In genomic region chr6:30404671-30405070, GRCm38 (mm10) we compare ENCODE assay signal across 13 mouse cellular contexts. TPM values are rescaled to one million over a fixed set of nuclear protein-coding genes. Genes with fewer than 3 reads are reported as not detected.
DNase-seq lines count a peak whose midpoint lies in the region; ATAC-seq and TF ChIP-seq lines count a peak whose summit lies in the region.
"Had no signal": no experiment of that assay in that cellular context is flagged by ENCODE, and none has a peak within 500 bp of the region (broad histone marks: within the 10 kb centered on the region; RNA-seq: fewer than 3 reads in every experiment).

No protein-coding gene starts in this region.

- no peak overlapping the region for H3K27ac ChIP-seq in forebrain, embryonic 13.5 days
- H3K27ac ChIP-seq in forebrain, postnatal 0 days (ENCODE audit: low read depth, low read length), result no peak overlapping the region
- peak overlapping the region; percentile 98; the same call in 1 of the 2 replicates for H3K27ac ChIP-seq in layer of hippocampus, adult 2 months
- H3K27ac ChIP-seq in hindbrain, embryonic 14.5 days, result peak overlapping the region; percentile 41; the same call in 1 of the 2 replicates
- H3K27ac ChIP-seq in midbrain, embryonic 16.5 days (ENCODE audit: low read length), result no peak overlapping the region
- H3K27ac ChIP-seq: liver, embryonic 15.5 days had no signal

- no peak overlapping the region for H3K4me3 ChIP-seq in forebrain, embryonic 13.5 days
- H3K4me3 ChIP-seq in forebrain, postnatal 0 days (ENCODE audit: low read depth, low read length), result no peak overlapping the region
- H3K4me3 ChIP-seq in layer of hippocampus, adult 2 months, result no peak overlapping the region
- H3K4me3 ChIP-seq in hindbrain, embryonic 14.5 days (replicated peaks; ENCODE audit: low read length), result no peak overlapping the region
- H3K4me3 ChIP-seq in midbrain, embryonic 16.5 days (ENCODE audit: low read depth, low read length), result no peak overlapping the region
- H3K4me3 ChIP-seq: liver, embryonic 15.5 days had no signal

- H3K4me1 ChIP-seq in forebrain, embryonic 13.5 days, result peaks cover 22% of the 10 kb centered on the region; the same call in 1 of the 2 replicates
- 0 out of 2 replicates have a peak, but pooled peaks cover 4% of the 10 kb centered on the region for H3K4me1 ChIP-seq in forebrain, postnatal 0 days (ENCODE audit: insufficient read depth)
- peaks cover 11% of the 10 kb centered on the region for H3K4me1 ChIP-seq in hindbrain, embryonic 14.5 days (replicated peaks; ENCODE audit: control insufficient read depth, insufficient read depth, low read length)
- H3K4me1 ChIP-seq in midbrain, embryonic 16.5 days (ENCODE audit: control insufficient read depth, insufficient read depth, low read length), result peaks cover 21% of the 10 kb centered on the region

- ATAC-seq in forebrain, embryonic 13.5 days, result no peak
- no peak for ATAC-seq in forebrain, postnatal 0 days
- no peak for ATAC-seq in hindbrain, embryonic 14.5 days (ENCODE audit: low FRiP score)
- ATAC-seq in midbrain, embryonic 16.5 days, result no peak
- ATAC-seq in erythroid progenitor cell, adult 5-6 weeks (replicated peaks; ENCODE audit: low FRiP score, poor library complexity, severe bottlenecking), result no peak
- ATAC-seq: intestine, postnatal 0 days had no signal

- H3K4me2 ChIP-seq in forebrain, embryonic 13.5 days, result peak overlapping the region; percentile 32; the same call in 1 of the 2 replicates
- H3K4me2 ChIP-seq in forebrain, postnatal 0 days (ENCODE audit: low read depth), result no peak overlapping the region
- peak overlapping the region; percentile 57 for H3K4me2 ChIP-seq in hindbrain, embryonic 14.5 days (replicated peaks)
- peak overlapping the region; percentile 50 for H3K4me2 ChIP-seq in midbrain, embryonic 16.5 days (ENCODE audit: low read length)
- H3K4me2 ChIP-seq: liver, embryonic 15.5 days had no signal

- no peaks in the 10 kb centered on the region for H3K27me3 ChIP-seq in forebrain, embryonic 13.5 days
- no peaks in the 10 kb centered on the region for H3K27me3 ChIP-seq in forebrain, postnatal 0 days (ENCODE audit: insufficient read depth, low read length)
- no peaks in the 10 kb centered on the region for H3K27me3 ChIP-seq in hindbrain, embryonic 14.5 days (ENCODE audit: control insufficient read depth, insufficient read depth, low read length)
- H3K27me3 ChIP-seq in midbrain, embryonic 16.5 days (ENCODE audit: control insufficient read depth, insufficient read depth, low read depth, low read length), result no peaks in the 10 kb centered on the region
- H3K27me3 ChIP-seq: liver, embryonic 15.5 days had no signal

- TF ChIP-seq CTCF in forebrain, postnatal 0 days (IDR thresholded peaks at IDR 0.05; ENCODE audit: low read depth), result no peak
- TF ChIP-seq CTCF in layer of hippocampus, adult 2 months (conservative IDR thresholded peaks at IDR 0.05), result no peak

- H3K9ac ChIP-seq in forebrain, embryonic 13.5 days, result no peak overlapping the region
- H3K9ac ChIP-seq in forebrain, postnatal 0 days, result no peak overlapping the region
- H3K9ac ChIP-seq in hindbrain, embryonic 14.5 days, result peak overlapping the region; percentile 52; the same call in 1 of the 2 replicates
- H3K9ac ChIP-seq in midbrain, embryonic 16.5 days (ENCODE audit: low read depth, low read length), result 0 out of 2 replicates have a peak overlapping the region, but pooled peaks have one; percentile 46
- H3K9ac ChIP-seq: liver, embryonic 15.5 days had no signal

- WGBS in forebrain, embryonic 13.5 days, result 80% methylated on average over 5 of the region's 5 CpGs
- WGBS in forebrain, postnatal 0 days, result 82% methylated on average over 5 of the region's 5 CpGs
- 83% methylated on average over 5 of the region's 5 CpGs for WGBS in hindbrain, embryonic 14.5 days
- WGBS in midbrain, embryonic 16.5 days, result 80% methylated on average over 5 of the region's 5 CpGs

- no peaks in the 10 kb centered on the region for H3K9me3 ChIP-seq in forebrain, embryonic 13.5 days (replicated peaks)
- H3K9me3 ChIP-seq in forebrain, postnatal 0 days (ENCODE audit: low read length), result no peaks in the 10 kb centered on the region
- no peaks in the 10 kb centered on the region for H3K9me3 ChIP-seq in hindbrain, embryonic 14.5 days (ENCODE audit: control insufficient read depth, low read length)
- H3K9me3 ChIP-seq in midbrain, embryonic 16.5 days (replicated peaks; ENCODE audit: control insufficient read depth, low read length, poor library complexity, severe bottlenecking), result no peaks in the 10 kb centered on the region
- H3K9me3 ChIP-seq: liver, embryonic 15.5 days had no signal

- H3K36me3 ChIP-seq in forebrain, embryonic 13.5 days (ENCODE audit: poor library complexity, severe bottlenecking), result no peaks in the 10 kb centered on the region
- H3K36me3 ChIP-seq in forebrain, postnatal 0 days (ENCODE audit: insufficient read depth), result no peaks in the 10 kb centered on the region
- no peaks in the 10 kb centered on the region for H3K36me3 ChIP-seq in hindbrain, embryonic 14.5 days (replicated peaks; ENCODE audit: control insufficient read depth, insufficient read depth)
- no peaks in the 10 kb centered on the region for H3K36me3 ChIP-seq in midbrain, embryonic 16.5 days (ENCODE audit: control insufficient read depth, insufficient read depth, low read length)
- H3K36me3 ChIP-seq: liver, embryonic 15.5 days had no signal

- no peak for DNase-seq in forebrain, postnatal 0 days
- DNase-seq in layer of hippocampus, adult 2 months (ENCODE audit: low spot score in 2 of 2), result no peak
- DNase-seq in layer of hippocampus, postnatal 25 days (ENCODE audit: extremely low spot score in 1 of 2, low spot score in 1 of 2), result no peak
- DNase-seq in hindbrain, embryonic 14.5 days (ENCODE audit: low spot score), result no peak
- no peak for DNase-seq in cerebellum, adult 11 months
- DNase-seq: cerebellum, adult 18-20 months; embryo, embryonic 11 days; heart, postnatal 10 days had no signal

RNA-seq across cellular contexts. Expression of gene Klhdc10, which starts 3.0 kb away (rescaled TPM):
- polyA plus RNA-seq in forebrain, embryonic 13.5 days (2015; fragmentation: Nextera tagmentation; extraction: Ambion mirVana), result 26.9 and 28.5 TPM in 2 replicates
- 111 and 160 TPM in 2 replicates for total RNA-seq in forebrain, postnatal 0 days (2014; rRNA removed)
- polyA plus RNA-seq in forebrain, postnatal 0 days (2015; fragmentation: Nextera tagmentation; extraction: Ambion mirVana), result 17.7 and 24.3 TPM in 2 replicates
- total RNA-seq in layer of hippocampus, adult 2 months (2021), result 10 to 100 TPM; 88.8 to 96.1 TPM
- 100 to 1,000 TPM; 109 to 110 TPM for total RNA-seq in layer of hippocampus, postnatal 25 days (2021)
- 51.1 and 63.1 TPM in 2 replicates for polyA plus RNA-seq in hindbrain, embryonic 14.5 days (2014; fragmentation: Nextera tagmentation; extraction: Ambion mirVana)
- polyA plus RNA-seq in midbrain, embryonic 16.5 days (2015; fragmentation: Nextera tagmentation; extraction: Ambion mirVana), result 41.7 and 42.1 TPM in 2 replicates
- 15.5 and 15.9 TPM in 2 replicates for total RNA-seq in erythroid progenitor cell, adult 5-6 weeks (2015; ENCODE audit: low replicate concordance)
- total RNA-seq in erythroid progenitor cell, adult 5-6 weeks (2017; ENCODE audit: low replicate concordance), result 18.1 and 23.1 TPM in 2 replicates

RNA-seq across cellular contexts. Expression of gene Zc3hc1, which starts 13.8 kb away (rescaled TPM):
- 69.2 and 77.7 TPM in 2 replicates for polyA plus RNA-seq in forebrain, embryonic 13.5 days (2015; fragmentation: Nextera tagmentation; extraction: Ambion mirVana)
- 56.7 and 57.2 TPM in 2 replicates for total RNA-seq in forebrain, postnatal 0 days (2014; rRNA removed)
- polyA plus RNA-seq in forebrain, postnatal 0 days (2015; fragmentation: Nextera tagmentation; extraction: Ambion mirVana), result 69.4 and 71.9 TPM in 2 replicates
- 10 to 100 TPM; 23.7 to 25.1 TPM for total RNA-seq in layer of hippocampus, adult 2 months (2021)
- total RNA-seq in layer of hippocampus, postnatal 25 days (2021), result 10 to 100 TPM; 25.2 to 27.2 TPM
- 62.5 and 65.3 TPM in 2 replicates for polyA plus RNA-seq in hindbrain, embryonic 14.5 days (2014; fragmentation: Nextera tagmentation; extraction: Ambion mirVana)
- polyA plus RNA-seq in midbrain, embryonic 16.5 days (2015; fragmentation: Nextera tagmentation; extraction: Ambion mirVana), result 66.8 and 72.4 TPM in 2 replicates
- total RNA-seq in erythroid progenitor cell, adult 5-6 weeks (2015; ENCODE audit: low replicate concordance), result 8.4 and 21.6 TPM in 2 replicates
- 9.1 and 13.9 TPM in 2 replicates for total RNA-seq in erythroid progenitor cell, adult 5-6 weeks (2017; ENCODE audit: low replicate concordance)

Comparison
In these comparisons a context has a peak if more than half of its experiments do, and no peak if none do; other contexts are left out.
1. H3K27ac ChIP-seq: peak in layer of hippocampus, adult 2 months (single experiment) and hindbrain, embryonic 14.5 days (single experiment); none in forebrain, embryonic 13.5 days (single experiment), forebrain, postnatal 0 days (single experiment) and midbrain, embryonic 16.5 days (single experiment).
2. H3K9ac ChIP-seq: peak in hindbrain, embryonic 14.5 days (single experiment) and midbrain, embryonic 16.5 days (single experiment); none in forebrain, embryonic 13.5 days (single experiment) and forebrain, postnatal 0 days (single experiment).